Mouse (Mus musculus) spleen, adult 12 weeks (tissue): ENCODE results near the gene Thg1l.
A peak's percentile ranks its signal among the peaks of the same experiment; 100 is the strongest.

Experiments
- DNase-seq: peaks from one replicate; pipeline ENCODE4 v3.0.0; 2022; ENCODE audit warnings: low spot score

The Thg1l gene

GRCm38 (mm10) chr11:45955127-45955627 lies at the start of gene Thg1l:
Thg1l (minus strand) TSS chr11:45955494.
- peak; percentile 88 for DNase-seq

GRCm38 (mm10) chr11:45992087-45992486 lies 36.8 kb upstream of the Thg1l start:
- DNase-seq, result no peak

GRCm38 (mm10) chr11:45991604-45992003 lies 36.3 kb upstream of the Thg1l start:
- DNase-seq, result no peak

GRCm38 (mm10) chr11:45980893-45981253 lies 25.6 kb upstream of the Thg1l start:
- no peak for DNase-seq

GRCm38 (mm10) chr11:45979946-45980892 lies 24.9 kb upstream of the Thg1l start, which contains the start of gene Sox30:
Sox30 (plus strand) TSS chr11:45980310.
- DNase-seq, result no peak

GRCm38 (mm10) chr11:45976061-45976460 lies 20.8 kb upstream of the Thg1l start:
- DNase-seq, result no peak

- DNase-seq, result no peak
Measured at GRCm38 (mm10) chr11:45974466-45974865, 19.2 kb upstream of the Thg1l start.

- no peak for DNase-seq
Measured at GRCm38 (mm10) chr11:45973635-45974034, 18.3 kb upstream of the Thg1l start.

- DNase-seq, result no peak
Measured at GRCm38 (mm10) chr11:45968466-45968865, 13.2 kb upstream of the Thg1l start.

GRCm38 (mm10) chr11:45966896-45967295 lies 11.6 kb upstream of the Thg1l start:
- DNase-seq, result no peak

- DNase-seq, result no peak
Measured at GRCm38 (mm10) chr11:45960003-45960402, 4.7 kb upstream of the Thg1l start.

GRCm38 (mm10) chr11:45959598-45959997 lies 4.3 kb upstream of the Thg1l start:
- DNase-seq, result no peak

GRCm38 (mm10) chr11:45947491-45947890 lies 7.8 kb downstream of the Thg1l start:
- DNase-seq, result no peak

GRCm38 (mm10) chr11:45946796-45947195 lies 8.5 kb downstream of the Thg1l start:
- no peak for DNase-seq

- DNase-seq, result peak; percentile 99
Measured at GRCm38 (mm10) chr11:45944643-45945156, 10.6 kb downstream of the Thg1l start, which contains the start of gene Lsm11. Lsm11 (minus strand) TSS chr11:45944935.

GRCm38 (mm10) chr11:45943891-45944642 lies 11.2 kb downstream of the Thg1l start:
- no peak for DNase-seq

- no peak for DNase-seq
Measured at GRCm38 (mm10) chr11:45943108-45943705, 12.1 kb downstream of the Thg1l start.

- no peak for DNase-seq
Measured at GRCm38 (mm10) chr11:45942281-45942680, 13.0 kb downstream of the Thg1l start.

GRCm38 (mm10) chr11:45938917-45939316 lies 16.4 kb downstream of the Thg1l start:
- no peak for DNase-seq

- DNase-seq, result no peak
Measured at GRCm38 (mm10) chr11:45937478-45937877, 17.8 kb downstream of the Thg1l start.

GRCm38 (mm10) chr11:45932771-45933170 lies 22.5 kb downstream of the Thg1l start:
- DNase-seq, result no peak

GRCm38 (mm10) chr11:45929541-45929940 lies 25.8 kb downstream of the Thg1l start:
- no peak for DNase-seq
